Mouse (Mus musculus) liver, adult 2 months (tissue): Measurements from ENCODE around the gene Hnrnpk. TPM values are rescaled to one million over a fixed set of nuclear protein-coding genes. Genes with fewer than 3 reads are reported as not detected.
"Not testable (repeated sequence)": the region's sequence is repeated elsewhere in the genome, so short reads cannot be mapped to it uniquely, and the experiment has no call there.

Experiments
- DNase-seq: peaks from one replicate; pipeline ENCODE4 v3.0.0-alpha.2; 2011; ENCODE audit warnings: low read depth, low spot score; ENCODE audit errors: extremely low read depth
- H3K27ac ChIP-seq: fragments of 200-500 bp; replicated peaks from 2 replicates; pipeline ENCODE4 v1.5.1; 2012; ENCODE audit warnings: low read depth, mild to moderate bottlenecking, control low read depth, inconsistent platforms, low read length; ENCODE audit not compliant: insufficient read depth
- H3K27me3 ChIP-seq: fragments of 200-500 bp; 2 replicates; pipeline ENCODE4 v1.6.1; 2012; ENCODE audit warnings: mild to moderate bottlenecking, moderate library complexity, low read length, inconsistent platforms; ENCODE audit not compliant: control insufficient read depth, insufficient read depth
- H3K36me3 ChIP-seq: fragments of 200-500 bp; 2 replicates; pipeline ENCODE4 v1.6.1; 2012; ENCODE audit warnings: low read length, inconsistent platforms; ENCODE audit not compliant: control insufficient read depth, insufficient read depth
- H3K4me1 ChIP-seq: fragments of 200-500 bp; 2 replicates; pipeline ENCODE4 v1.6.1; 2011; ENCODE audit warnings: low read length; ENCODE audit not compliant: control insufficient read depth, insufficient read depth
- H3K4me3 ChIP-seq: fragments of 200-500 bp; 2 replicates; pipeline ENCODE4 v1.5.1; 2011; ENCODE audit warnings: low read depth, mild to moderate bottlenecking, control low read depth, low read length, moderate library complexity; ENCODE audit not compliant: insufficient read depth
- H3K79me2 ChIP-seq: fragments of 200-500 bp; 2 replicates; pipeline ENCODE4 v1.6.1; 2012; ENCODE audit warnings: inconsistent platforms, mild to moderate bottlenecking, low read length, moderate library complexity; ENCODE audit not compliant: control insufficient read depth, insufficient read depth
- H3K9ac ChIP-seq: fragments of 200-500 bp; 2 replicates; pipeline ENCODE4 v1.6.1; 2012; ENCODE audit warnings: low read depth, mild to moderate bottlenecking, control low read depth, inconsistent platforms, low read length
- CTCF ChIP-seq: fragments of 200-500 bp; IDR thresholded peaks from 2 replicates; pipeline ENCODE4 v1.5.1; 2011; ENCODE audit warnings: low read depth, low read length, control low read depth
- POLR2A ChIP-seq: fragments of 200-500 bp; IDR thresholded peaks from 2 replicates; pipeline ENCODE4 v1.6.1; 2011; ENCODE audit warnings: low read length, control low read depth; ENCODE audit not compliant: insufficient read depth; ENCODE audit errors: extremely low read depth
- WGBS: fragments of 180-500 bp; shearing (Covaris S2); methylation state at CpG from one replicate; pipeline ENCODE4 v1.1.7; 2018; 5-methylcytosine and 5-hydroxymethylcytosine counted together
- polyA plus RNA-seq: library from polyadenylated mRNA; depleted of rRNA; stranded (reverse); fragments of >200 nt; gene quantifications from 2 replicates; pipeline ENCODE4 v1.2.3, GENCODE M21; 2012
- total RNA-seq: library from RNA; depleted of rRNA; stranded (reverse); fragments of >200 nt; gene quantifications from 2 replicates; pipeline ENCODE4 v1.2.3, GENCODE M21; 2014

The Hnrnpk gene
- total and polyA plus RNA-seq, 2 experiments, result 162 to 280 TPM

DNA sequence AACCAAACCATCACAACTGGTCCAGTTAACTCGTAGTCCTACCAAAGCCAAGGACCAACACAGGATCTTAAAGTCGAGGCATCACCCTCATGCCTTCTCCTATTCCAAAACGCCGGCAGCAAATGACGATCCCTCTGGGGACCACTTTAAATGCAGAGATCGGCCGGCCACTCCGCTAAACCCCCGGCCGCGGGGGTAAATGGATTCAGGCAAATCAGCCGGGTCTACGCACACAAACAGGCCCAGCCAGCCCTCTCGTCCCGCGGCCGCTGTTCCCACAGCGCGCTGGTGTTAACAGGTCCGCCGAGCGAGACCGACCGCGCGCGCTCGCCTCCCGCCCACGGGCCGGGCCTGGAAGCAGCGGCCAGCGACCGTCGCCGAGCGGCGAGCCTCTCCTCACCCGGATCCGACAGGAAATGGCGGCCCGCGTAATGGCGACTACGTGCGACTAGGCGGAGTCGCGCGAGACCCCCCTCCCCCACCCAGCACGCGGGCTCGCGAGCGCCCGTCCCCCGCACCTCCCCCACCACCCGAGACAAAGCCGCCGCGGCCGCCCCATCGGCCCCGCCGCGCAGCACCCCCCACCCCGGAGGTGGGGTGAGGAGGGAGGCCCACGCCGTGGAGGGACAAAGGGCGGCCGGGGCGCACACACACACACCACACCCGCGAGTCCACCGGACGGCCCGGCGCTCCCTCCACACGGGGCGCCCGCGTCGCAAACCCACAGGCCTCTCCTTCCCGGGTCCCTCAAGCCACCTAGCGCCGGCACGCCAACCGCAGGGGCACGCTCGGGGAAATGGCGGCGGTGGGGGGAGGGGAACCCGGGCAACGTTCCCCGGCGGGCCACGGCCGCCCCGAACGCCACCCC, 1.8 kb downstream of the Hnrnpk start:
- DNase-seq, result peak; percentile 42
- no peak for TF ChIP-seq POLR2A
- no peak for TF ChIP-seq CTCF
- under 1% methylated on average over 81 of the region's 100 CpGs for WGBS
- Histone ChIP-seq H3K79me2 (peaks cover 17% of the 10 kb centered on the region), H3K4me3 (peak overlapping the region; percentile 79), H3K36me3 (peaks cover 23% of the 10 kb centered on the region), H3K9ac (peak overlapping the region; percentile 98), H3K27ac (peak overlapping the region; percentile 97), H3K4me1 (peaks cover 9% of the 10 kb centered on the region), H3K27me3 (no peaks in the 10 kb centered on the region)

DNA sequence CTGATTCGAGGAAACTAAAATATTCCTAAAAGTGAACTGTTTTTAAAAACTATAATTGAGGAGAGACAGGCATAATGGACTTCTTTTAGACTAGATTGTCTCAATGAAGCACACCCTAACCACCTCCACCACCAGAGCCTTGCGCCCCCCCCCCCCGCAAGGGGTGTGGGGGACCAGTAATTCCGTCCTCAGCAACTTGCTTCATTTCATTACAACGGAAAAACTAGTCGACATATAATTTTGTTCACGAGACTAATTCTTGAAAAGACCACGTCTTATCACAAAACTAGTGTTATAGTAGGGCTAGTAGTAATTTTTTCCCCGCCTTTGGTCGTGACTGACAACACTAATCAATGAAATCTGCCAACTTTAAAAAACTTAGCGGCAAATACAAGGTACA, 2.6 kb downstream of the Hnrnpk start:
- TF ChIP-seq CTCF (no peak), POLR2A (no peak)
- Histone ChIP-seq H3K4me1 (peaks cover 9% of the 10 kb centered on the region), H3K27me3 (no peaks in the 10 kb centered on the region), H3K36me3 (peaks cover 29% of the 10 kb centered on the region), H3K9ac (peak overlapping the region; percentile 45), H3K4me3 (peak overlapping the region; percentile 79), H3K79me2 (peaks cover 17% of the 10 kb centered on the region), H3K27ac (no peak overlapping the region)
- under 1% methylated on average over 11 of the region's 11 CpGs for WGBS
- peak; percentile 38 for DNase-seq

DNA sequence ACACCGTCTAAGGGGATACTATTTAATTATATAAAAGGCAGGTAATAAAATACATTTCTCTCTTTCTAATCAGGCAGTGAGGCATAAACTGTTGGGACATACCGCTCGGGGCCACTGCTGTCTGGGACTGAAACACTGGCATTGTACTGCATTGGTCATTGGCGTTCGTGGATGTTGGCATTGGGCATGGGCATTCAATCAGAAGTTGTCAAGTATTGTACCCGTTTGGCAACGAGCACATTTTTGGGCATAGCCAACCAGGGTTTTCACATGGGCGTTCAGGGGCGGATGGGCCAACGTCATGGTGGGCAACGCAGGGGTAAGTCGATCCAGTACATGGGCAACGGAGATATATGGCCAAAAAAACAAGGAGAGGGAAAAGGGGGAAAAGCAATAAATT, 5.5 kb downstream of the Hnrnpk start:
- H3K36me3 ChIP-seq, result peaks cover 54% of the 10 kb centered on the region
- WGBS, result 87% methylated on average over 13 of the region's 13 CpGs
- TF ChIP-seq CTCF (no peak), POLR2A (no peak)

DNA sequence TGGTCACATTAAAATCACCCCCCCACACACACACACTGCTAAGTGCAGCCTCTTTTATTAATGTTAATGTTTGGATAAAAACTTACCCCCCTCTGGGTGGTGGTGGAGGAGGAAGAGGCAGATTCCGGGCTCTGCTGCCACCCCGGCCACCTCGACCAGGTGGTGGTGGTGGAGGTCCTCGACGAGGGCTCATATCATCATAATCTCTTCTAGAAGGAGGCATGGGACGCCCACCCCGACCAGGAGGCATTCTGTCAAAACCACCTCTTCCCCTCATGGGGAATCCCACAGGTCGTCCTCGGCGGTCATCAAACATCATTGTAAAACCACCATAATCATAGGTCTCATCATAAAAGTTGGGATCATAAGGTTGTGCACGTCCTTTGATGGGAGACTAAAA, 8.8 kb downstream of the Hnrnpk start:
- not testable (repeated sequence) for DNase-seq, H3K79me2 ChIP-seq, H3K4me3 ChIP-seq, H3K27me3 ChIP-seq, H3K9ac ChIP-seq, H3K27ac ChIP-seq, H3K4me1 ChIP-seq
- H3K36me3 ChIP-seq, result peaks cover 67% of the 10 kb centered on the region
- WGBS, result 87% methylated on average over 11 of the region's 11 CpGs

More for the DNA sequence above, 5.5 kb downstream of the Hnrnpk start:
- H3K9ac ChIP-seq, result no peak overlapping the region
- no peak overlapping the region for H3K27ac ChIP-seq
- H3K4me3 ChIP-seq, result no peak overlapping the region
- DNase-seq, result no peak
- peaks cover 2% of the 10 kb centered on the region; the same call in 1 of the 2 replicates for H3K4me1 ChIP-seq
- H3K27me3 ChIP-seq, result no peaks in the 10 kb centered on the region
- peaks cover 17% of the 10 kb centered on the region for H3K79me2 ChIP-seq

DNA sequence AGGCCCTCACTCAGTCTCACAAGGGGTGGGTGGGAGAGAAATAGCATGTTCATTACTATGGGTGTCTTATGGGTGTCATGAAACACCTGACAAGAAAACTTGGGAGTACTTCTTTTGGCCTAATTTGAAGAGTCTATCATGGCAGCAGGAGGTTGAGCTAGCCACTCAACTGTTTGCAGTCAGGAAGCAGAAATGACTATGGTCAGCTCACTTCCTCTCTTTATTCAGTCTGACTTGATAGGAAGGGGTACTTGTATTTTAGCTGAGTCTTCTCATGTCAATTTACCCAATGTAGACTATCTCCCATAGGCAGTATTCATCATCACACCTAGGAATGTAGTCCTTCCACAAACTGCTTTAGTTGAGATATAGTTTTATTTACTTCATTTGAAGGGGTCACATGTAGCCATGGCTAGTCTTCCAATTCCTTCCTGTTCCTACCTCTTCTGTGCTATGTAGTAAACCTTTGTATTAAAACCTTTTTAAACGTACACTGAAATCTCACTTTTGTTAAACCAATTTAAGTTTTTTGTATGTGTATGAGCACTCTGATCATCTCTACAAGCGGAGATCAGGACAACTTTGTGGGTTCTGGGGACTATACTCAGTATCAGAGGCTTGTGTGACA, 13.7 kb downstream of the Hnrnpk start:
- Histone ChIP-seq H3K9ac (no peak overlapping the region), H3K4me1 (peaks cover 3% of the 10 kb centered on the region; the same call in 1 of the 2 replicates), H3K27me3 (no peaks in the 10 kb centered on the region), H3K27ac (no peak overlapping the region), H3K4me3 (no peak overlapping the region), H3K79me2 (no peaks in the 10 kb centered on the region), H3K36me3 (peaks cover 31% of the 10 kb centered on the region)
- whole genome bisulfite sequencing, result 89% methylated on average over 2 of the region's 2 CpGs
- TF ChIP-seq POLR2A, result no peak
- TF ChIP-seq CTCF, result no peak
- peak; percentile 15 for DNase-seq

DNA sequence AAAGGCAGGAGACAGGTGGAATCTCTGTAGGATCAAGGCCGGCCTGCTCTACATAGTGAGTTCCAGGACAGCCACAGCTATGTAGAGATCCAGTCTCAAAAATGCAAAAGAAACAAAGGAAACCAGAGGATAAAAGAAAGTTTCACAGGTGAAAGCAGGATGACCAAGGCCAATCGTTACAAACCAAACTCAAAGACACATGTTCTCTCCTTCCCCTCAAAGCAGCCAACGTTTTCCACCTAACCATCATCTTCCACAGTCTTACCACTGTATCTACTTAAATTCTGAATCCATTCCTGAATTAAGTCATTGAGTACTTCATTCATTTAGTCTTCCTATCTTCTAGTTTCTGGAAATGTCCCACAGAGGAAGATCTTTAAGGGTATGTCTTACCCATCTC, 14.8 kb downstream of the Hnrnpk start:
- no peak overlapping the region for H3K9ac ChIP-seq
- no peaks in the 10 kb centered on the region for H3K79me2 ChIP-seq
- H3K27ac ChIP-seq, result no peak overlapping the region
- no peak for TF ChIP-seq CTCF
- TF ChIP-seq POLR2A, result no peak
- H3K4me3 ChIP-seq, result no peak overlapping the region
- peaks cover 22% of the 10 kb centered on the region for H3K36me3 ChIP-seq
- H3K27me3 ChIP-seq, result no peaks in the 10 kb centered on the region
- H3K4me1 ChIP-seq, result peaks cover 3% of the 10 kb centered on the region; the same call in 1 of the 2 replicates
- DNase-seq, result no peak
- 57% methylated on average over 3 of the region's 3 CpGs for WGBS
